Mouse (Mus musculus) R1 (cell line): ENCODE measurements at regions not wholly inside any gene's neighbourhood (a gene's known extent, or its start where the extent isn't known, plus 50 kb on each side); places are given as distances from the start of the nearest gene placed in this dataset.

Experiments
- DNase-seq: peaks from one replicate; pipeline ENCODE4 v3.0.0-alpha.2; 2018; ENCODE audit warnings: low read depth, low spot score

- no peak for DNase-seq
Measured at GRCm38 (mm10) chr14:94860191-94860590, 969.7 kb upstream of the Pcdh9 start.

DNA sequence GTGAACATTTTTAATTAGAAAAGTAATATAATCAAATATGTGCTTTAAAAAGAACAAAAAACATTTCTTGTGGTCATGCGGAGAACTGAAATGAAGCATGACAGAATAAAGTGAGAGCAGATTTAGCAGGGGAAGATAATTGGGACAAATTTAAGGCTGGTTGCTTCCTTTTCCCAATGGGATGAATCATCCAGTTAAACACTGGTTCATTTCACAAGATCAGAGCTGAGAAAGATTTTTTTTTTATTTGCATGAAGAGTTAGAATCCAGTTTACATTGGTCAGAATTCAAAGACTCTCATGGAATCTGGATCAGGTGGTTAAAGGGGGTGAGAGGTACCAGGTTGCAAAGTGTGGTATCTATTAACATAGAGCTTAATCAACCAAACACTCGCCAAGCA lies 978.5 kb upstream of the Pcdh9 start:
- no peak for DNase-seq

DNA sequence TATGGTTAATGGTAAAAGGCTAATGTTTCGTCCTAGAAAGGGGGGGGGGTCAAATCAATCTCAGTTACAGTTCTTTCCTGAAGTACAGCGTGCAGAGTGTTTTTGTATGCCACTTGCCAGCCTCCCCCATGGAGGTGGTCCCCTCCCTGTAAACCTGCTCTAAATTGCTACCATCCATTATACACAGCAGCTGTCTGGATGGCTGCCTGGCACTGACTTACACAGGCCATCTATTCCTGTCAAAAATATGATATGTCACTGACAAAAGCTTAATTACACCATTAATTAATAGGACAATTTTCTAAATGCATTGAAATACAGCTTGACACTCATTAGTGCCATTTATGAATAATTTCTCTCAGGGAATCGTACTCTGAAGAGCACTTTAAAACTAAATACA lies 995.0 kb upstream of the 4921530L21Rik start:
- DNase-seq: no peak

DNA sequence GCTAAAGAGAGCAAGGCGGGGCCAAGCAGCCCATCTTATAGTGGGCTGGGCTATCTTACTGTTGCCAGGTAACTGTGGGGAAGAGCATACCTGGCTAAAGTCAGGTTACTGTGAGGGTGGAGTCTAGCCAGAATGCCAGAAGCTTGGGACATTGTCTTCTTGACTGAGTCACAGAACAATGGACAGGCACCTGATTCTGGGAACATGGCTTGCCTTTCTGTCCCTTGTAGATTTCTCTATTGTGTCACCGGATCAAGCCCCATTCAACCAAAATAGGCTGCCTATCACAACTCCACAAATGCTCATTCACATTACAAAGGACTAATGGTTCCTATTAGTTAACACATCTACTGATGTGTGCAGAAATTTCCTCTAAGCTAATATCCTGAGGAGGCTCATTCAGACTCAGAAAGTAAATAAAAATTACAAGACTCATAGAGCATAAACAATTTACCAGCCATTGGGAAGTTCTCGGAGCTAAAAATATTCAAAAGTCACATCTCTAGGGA lies 985.7 kb upstream of the 4921530L21Rik start:
- DNase-seq: peak; percentile 69

DNA sequence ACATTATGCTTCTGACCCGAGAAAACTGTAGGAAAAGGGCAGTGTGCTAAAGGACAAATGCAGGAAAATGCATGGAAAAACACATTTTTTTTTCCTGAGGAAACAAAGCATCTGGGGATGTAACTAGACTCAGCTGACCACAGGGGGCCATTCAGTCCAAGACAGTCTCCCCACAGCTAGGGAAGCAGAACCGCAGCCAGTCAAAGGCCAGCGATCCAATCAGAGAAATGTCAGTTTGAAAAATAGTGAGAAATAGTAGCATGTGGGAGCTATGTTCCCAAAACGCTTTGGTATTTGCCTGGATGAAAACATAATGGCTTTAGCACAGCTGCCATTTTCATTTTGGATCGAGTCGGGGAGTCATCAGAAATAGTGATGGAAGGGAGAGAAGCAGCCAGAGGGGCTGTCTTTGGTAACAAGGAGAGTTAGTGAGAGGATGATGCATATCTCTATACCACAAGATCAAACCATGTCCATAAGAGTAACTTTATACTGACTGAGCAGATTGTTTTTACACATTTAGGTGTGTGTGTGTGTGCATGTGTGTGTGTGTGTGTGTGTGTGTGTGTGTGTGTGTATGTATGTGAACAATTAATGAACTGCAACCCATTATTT lies 982.3 kb upstream of the 4921530L21Rik start:
- peak; percentile 8 for DNase-seq

DNA sequence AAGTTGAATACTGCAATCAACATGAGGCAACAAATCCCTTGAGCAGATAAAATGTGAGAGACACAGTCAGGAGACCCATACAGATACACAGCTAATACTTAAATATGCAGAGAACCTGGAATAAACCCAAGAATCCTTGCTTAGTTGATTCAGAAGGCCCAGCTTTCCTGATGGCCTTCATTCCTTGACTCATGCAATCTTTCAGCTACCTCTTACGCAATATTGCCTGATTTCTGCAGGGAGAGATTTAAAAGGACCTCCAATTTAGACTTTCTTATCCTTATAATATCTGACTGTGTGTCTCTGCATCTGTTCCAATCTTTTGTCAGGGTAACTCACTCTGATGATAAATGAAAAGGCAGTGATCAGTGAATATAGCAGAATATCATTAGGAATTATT lies 968.7 kb upstream of the 4921530L21Rik start:
- DNase-seq: no peak

- no peak for DNase-seq
Measured at GRCm38 (mm10) chr14:94941416-94941815, 939.6 kb upstream of the 4921530L21Rik start.
